Mouse (Mus musculus) gastrocnemius, adult 8-10 months (tissue): ENCODE data around the gene Sept7. TPM values are rescaled to one million over a fixed set of nuclear protein-coding genes. Genes with fewer than 3 reads are reported as not detected.
"Not testable (repeated sequence)": the region's sequence is repeated elsewhere in the genome, so short reads cannot be mapped to it uniquely, and the experiment has no call there.

Source experiments
- DNase-seq, 2 experiments: peaks; one replicate each; pipeline ENCODE4 v3.0.0; 2022; ENCODE audit warnings: low spot score in 2 of 2
- total RNA-seq, 4 experiments: library from RNA; stranded (reverse); gene quantifications; 2 replicates each; pipeline ENCODE4 v1.2.4; 2022

Gene Sept7
- 10 to 100 TPM; 58.3 to 74.3 (median 66.0) TPM for total RNA-seq

DNA sequence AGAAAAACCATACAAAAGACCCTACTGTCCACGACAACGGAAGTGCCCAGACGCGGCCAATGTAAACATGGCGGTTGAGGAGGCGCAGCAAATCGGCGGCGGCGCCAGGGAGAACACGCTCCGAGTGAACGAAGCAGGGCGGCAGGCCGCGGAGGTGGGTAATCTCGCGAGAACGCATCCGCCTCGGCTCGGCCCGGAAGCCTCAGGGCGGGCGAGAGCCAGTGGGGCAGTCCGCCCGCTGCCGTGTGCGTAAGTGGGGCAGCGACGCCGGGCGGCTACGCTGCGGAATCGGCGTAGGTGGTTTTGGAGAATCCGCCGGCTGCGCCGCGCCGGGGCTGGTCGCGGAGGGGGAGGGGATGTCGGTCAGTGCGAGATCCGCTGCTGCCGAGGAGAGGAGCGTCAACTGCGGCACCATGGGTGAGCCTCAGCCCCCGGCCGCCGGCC, at the start of gene Sept7:
Gene Sept7 (plus strand): TSS at position 157 of the 444 bp plus-strand sequence.
- DNase-seq: peak; percentile 98 to 99

DNA sequence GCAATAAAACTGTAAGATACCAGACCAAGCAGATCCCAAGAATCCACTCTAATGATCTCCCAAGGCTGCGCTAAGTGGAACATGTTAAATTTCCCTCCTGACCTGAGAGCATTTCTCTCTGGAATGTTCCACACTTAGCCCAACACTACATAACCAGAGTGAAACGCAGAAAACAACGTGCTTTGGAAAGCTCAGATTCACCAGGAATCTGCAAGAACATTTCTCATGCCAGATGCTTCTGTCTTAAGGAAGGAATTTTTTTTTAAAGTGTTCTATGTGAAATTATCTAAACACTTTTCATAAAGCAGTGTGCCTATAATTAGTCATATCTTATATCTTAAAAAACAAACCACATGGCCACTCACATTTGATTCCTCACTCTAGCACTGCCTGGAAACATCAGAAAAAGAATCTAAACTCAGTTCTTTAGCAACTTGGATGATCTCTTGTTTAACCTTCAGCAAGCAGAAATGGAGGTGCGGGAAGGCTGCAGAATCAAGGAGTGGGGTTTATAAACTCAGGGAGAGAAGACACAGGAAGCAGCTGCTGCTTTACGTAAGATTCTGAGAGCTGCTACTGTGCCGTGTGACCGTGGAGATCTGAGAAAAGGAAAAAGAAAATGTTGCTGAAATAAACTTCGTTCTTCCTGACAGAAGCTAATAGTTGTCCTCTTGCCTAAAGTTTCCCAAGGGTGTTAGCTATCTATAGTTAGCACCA, 44.0 kb upstream of the Sept7 start:
- DNase-seq: no peak

DNA sequence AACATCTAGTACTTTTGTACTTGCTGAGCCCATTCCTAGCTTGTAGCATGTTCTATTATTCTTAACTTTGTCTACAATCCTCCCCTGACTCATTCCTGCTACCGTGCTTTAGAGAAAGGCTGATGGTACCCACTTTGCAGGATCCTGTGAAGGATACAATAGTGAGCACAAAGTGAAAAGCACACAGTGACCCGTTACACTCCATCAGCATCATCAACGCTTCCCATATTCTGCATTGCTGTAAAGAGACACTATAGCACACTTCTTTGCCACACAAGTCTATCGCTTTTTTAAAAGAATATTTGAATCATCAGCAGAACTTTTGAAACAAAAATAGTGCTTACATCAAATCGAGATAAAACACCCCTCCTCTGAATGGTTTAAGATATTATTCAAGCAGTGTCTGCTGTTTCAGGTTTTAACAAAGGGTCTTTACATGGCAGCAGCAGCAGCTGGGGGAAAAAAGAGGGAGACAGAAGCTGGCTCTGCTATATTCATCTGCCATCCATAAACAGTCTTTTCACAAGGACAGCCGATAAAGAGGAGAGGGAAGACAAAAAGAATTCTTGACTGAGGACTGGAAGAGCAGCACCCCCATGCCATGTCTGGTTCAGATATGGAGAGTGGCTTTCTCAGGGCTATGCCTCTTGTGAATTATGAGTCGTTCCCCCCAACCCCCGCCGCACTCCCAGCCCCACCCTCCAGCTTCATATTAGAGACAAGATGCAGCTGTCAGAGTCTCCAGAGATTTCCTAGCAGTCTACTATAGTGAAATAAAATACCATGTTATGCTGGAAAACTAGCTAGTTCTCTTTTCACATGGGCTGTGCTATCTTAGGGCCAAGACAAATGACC, 39.7 kb upstream of the Sept7 start:
- no peak for DNase-seq

- no peak for DNase-seq
These were observed 39.1 kb upstream of the Sept7 start for GRCm38 (mm10) chr9:25213164-25213557.

GRCm38 (mm10) chr9:25215411-25215810, 36.8 kb upstream of the Sept7 start:
- DNase-seq: no peak

- DNase-seq: no peak
These were observed 36.0 kb upstream of the Sept7 start for GRCm38 (mm10) chr9:25216210-25216609.

DNA sequence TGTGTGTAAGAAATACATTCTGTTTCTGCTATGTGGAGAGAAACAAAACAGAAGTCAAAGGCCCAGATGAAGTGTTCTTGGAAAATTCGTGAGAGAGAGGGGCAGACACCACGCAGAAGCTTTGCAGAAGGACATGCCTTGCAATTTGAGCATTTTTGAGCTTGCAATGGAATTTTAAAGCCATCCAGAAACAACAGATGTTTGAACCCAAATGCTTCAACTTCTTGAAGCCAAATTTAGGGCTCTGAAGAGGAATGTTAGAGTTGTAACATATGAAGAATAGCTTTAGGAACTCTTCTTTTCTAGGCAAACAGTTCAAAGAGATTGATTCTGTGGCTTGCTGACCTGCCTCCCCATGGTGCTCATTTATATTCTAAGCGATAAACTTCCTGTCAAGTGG, 33.3 kb upstream of the Sept7 start:
- DNase-seq: no peak

DNA sequence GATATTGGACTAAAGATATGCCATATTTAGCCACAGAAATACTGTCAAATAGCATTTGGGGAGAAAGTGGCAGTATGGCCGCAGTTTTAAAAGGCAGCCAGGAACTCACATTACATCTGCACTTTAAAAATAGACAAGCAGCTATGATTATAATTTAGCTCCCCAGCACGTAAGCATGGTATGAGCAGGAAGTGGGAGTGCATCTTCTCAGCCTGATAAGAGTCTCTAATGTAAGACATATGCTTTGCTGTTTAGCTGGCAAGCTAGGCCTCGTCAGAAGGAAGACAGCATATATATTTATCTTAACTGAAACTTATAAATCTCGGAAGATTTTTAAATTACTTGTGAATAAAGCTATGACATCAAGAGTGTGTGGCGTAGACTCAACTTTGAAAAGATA, 32.4 kb upstream of the Sept7 start:
- DNase-seq: no peak

DNA sequence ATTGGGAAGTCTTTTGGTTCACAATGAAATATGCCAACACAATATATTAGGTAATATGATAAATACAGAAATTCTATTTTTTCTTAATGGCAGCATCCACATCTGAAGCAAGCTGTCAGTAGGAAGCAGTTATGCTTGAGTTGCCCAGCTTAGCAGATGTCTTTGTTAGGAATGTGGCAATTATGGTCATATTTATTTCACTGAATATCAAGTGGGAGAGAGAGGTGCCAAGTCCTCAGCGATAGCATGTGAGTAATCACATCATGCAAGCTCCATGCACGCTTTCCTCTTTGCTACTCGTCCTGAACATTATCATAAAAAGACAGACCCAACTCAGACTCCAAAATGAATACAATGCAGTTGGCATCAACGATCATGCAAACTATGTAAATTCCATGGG, 27.3 kb upstream of the Sept7 start:
- DNase-seq: no peak

- DNase-seq: no peak
These were observed 22.5 kb upstream of the Sept7 start for GRCm38 (mm10) chr9:25229740-25230139.

GRCm38 (mm10) chr9:25230213-25231039, 21.8 kb upstream of the Sept7 start:
- no peak for DNase-seq

- no peak for DNase-seq
These were observed 11.2 kb upstream of the Sept7 start for GRCm38 (mm10) chr9:25241065-25241464.

- not testable (repeated sequence) for DNase-seq
These were observed 10.5 kb upstream of the Sept7 start for GRCm38 (mm10) chr9:25241783-25242182.

DNA sequence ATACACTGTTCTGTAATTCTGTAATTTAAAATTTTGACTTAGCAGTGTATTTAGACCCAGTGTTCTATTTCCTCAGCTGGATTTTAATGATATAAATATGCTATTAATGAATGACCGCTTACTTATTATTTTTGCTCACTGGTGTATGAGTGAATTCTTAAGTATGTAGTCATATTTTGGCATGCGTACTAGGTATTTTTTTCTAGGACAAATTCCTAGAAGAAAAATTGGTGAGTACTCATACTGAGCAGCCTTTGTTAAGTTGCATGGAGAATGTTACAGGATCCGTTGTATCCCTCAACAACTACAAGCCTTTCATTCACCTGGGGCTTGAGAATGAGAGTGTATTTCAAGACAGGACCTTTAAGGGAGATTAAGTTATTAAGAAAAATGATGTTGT, 10.0 kb upstream of the Sept7 start:
- DNase-seq: no peak

GRCm38 (mm10) chr9:25243926-25244657, 8.1 kb upstream of the Sept7 start:
- no peak for DNase-seq

DNA sequence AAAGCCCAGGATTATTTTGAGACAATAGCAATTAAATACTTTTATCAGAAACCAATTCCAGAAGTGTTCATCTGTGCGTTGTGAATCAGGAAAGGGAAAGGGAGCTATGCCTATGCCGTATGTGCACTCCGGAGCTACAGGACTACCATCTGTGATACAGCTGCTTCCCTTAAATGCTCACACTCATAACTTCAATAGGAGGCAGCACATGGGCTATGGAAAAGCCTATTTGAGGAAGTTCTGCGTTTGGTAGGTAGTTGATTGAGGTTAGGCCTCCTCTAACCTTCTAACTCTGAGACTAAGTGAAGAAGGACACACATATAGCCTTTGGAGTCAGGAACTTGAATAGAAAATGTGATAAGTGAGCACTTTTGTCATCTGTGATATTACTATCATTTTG, 7.1 kb upstream of the Sept7 start:
- DNase-seq: no peak

- no peak for DNase-seq
These were observed 5.7 kb upstream of the Sept7 start for GRCm38 (mm10) chr9:25246508-25246907.

GRCm38 (mm10) chr9:25251174-25251573, 1.1 kb upstream of the Sept7 start:
- no peak for DNase-seq

DNA sequence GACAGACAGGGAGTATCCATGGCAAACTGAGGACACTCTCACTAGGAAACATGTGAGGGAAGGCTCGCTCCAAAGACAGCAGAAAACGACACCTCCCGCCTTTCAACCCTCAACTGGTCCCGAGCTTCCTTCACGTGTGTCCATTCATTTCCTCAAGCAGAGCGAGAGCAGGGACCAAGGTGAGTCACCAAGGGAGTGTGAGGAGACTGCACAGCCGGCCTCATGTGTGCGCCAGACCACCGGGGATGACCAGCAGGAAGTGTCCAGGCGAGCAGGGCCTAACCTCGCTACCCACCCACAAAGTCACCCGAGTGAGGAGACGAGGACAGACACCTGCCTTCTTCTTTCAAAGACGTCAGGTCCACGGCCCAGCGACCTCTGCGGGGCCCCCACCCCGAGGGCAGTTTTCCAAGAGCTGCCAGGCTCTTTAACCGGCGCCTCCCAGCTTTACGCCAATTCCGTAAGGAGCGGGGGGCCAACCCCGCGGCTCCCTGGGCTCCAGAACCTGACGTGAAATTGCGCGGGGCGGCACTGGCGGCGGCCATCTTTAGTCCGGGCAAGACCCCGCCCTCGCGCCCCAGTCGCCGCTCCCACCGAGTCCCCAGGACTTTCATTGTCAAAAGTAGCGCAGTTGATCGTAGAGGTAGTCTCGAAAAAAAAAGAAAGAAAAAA, 492 bp upstream of the Sept7 start:
- DNase-seq: peak; percentile 85 to 86

GRCm38 (mm10) chr9:25252759-25253477, 679 bp downstream of the Sept7 start:
- DNase-seq: peak; percentile 40 to 51
